Mouse (Mus musculus): ENCODE measurements at regions not wholly inside any gene's neighbourhood (a gene's known extent, or its start where the extent isn't known, plus 50 kb on each side); places are given as distances from the start of the nearest gene placed in this dataset.

DNA sequence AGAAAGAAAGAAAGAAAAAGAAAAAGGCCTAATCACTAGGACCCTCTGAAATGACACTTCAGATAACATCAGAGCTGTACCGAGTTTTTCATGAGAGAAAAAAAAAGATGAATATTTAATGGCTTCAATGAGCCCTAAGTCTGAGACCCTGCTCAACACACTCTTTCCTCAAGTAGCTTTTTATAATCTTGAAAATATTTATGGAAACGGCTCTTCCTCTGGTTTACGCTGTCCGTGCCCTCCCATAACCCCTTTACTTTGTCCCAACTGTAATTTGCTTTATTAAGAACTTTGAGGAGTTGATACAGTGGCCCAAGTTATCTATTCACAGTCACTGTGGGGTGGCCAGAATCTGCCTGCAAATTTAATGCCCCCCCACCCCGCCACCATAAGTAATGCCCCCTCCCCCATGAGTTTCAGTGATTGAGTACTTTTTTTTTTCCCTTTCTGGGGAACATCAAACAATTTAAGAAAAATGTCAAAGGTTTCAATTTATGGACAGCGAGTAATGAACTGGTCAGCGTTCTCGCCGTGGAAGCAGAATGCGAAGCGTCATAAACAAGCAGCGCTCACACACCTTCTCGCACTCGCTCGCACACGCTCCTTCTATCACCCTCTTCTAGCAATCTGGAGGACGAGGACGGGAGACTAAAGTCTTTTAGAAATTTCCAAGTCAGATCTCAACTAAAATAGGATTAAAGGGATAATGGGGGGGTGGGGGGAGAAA, 316.3 kb downstream of the Med13l start:
- TF ChIP-seq CTCF (IDR thresholded peaks at IDR 0.05; ENCODE audit: low read depth) (no peak), EP300 (IDR thresholded peaks at IDR 0.05; ENCODE audit: low read depth) (no peak)
